Mouse (Mus musculus) heart, adult 2 months (tissue): ENCODE measurements around the gene Abca8b.

ENCODE experiments used
- CTCF ChIP-seq: fragments of 200-600 bp; IDR thresholded peaks from 2 replicates; pipeline ENCODE4 v1.8.1; 2022; ENCODE audit warnings: antibody characterized with exemption, mild to moderate bottlenecking, moderate library complexity
- EP300 ChIP-seq: fragments of 200-500 bp; IDR thresholded peaks from 2 replicates; pipeline ENCODE4 v1.6.1; 2011; ENCODE audit warnings: low read depth, low read length, control low read depth; ENCODE audit not compliant: insufficient read depth
- POLR2A ChIP-seq: fragments of 200-500 bp; IDR thresholded peaks from 2 replicates; pipeline ENCODE4 v1.6.1; 2011; ENCODE audit warnings: mild to moderate bottlenecking, low read depth, low read length, control low read depth; ENCODE audit not compliant: insufficient read depth

DNA sequence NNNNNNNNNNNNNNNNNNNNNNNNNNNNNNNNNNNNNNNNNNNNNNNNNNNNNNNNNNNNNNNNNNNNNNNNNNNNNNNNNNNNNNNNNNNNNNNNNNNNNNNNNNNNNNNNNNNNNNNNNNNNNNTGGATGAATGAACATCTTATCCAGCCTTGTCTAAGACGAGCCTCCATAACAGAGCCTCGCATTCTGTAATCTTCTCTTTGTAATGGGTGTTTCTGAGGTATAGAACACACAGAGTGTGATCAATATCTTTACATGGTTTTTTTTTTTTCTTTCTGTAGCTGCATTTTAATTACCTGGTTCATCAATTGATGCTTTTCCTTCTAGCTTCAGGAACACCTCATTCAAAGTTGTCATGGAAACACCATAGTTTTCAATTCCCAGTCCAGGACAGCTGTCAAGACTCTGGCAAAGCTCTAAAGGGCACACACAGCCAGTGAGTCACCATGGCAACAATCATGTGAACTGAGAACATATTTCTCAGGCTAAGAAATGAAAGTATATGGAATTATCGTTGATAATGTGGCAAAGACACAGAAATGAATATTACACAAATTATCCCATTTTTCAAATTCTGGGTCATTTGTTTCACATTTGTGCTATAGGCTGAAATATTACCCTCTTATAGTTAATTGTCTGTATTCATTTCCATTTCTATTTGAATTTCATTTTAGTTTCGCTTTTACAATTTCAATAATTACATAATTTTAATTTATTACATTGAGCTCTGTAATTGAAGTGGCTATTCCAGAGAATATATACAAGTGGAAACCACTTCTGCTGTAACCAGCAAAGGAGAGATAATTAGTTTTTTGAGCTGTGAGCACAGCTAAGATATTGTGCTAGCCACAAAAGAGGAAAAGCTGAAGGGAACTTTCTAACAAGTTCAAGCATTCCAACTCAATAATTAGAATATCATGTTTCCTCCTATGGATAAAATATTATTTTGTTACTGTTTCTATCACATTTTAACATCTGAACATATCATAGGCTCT, 33.9 kb downstream of the Abca8b start:
- TF ChIP-seq POLR2A: no peak
- no peak for TF ChIP-seq CTCF
- no peak for TF ChIP-seq EP300
